Mouse (Mus musculus) frontal cortex, postnatal 25 days (tissue): ENCODE measurements around the gene Cdk5rap2.
A peak's percentile ranks its signal among the peaks of the same experiment; 100 is the strongest.

Experiments used
- DNase-seq, 2 experiments: peaks; one replicate each; pipeline ENCODE4 v3.0.0; 2022; ENCODE audit warnings: low spot score in 2 of 2

Cdk5rap2 gene

GRCm38 (mm10) chr4:70409994-70410721, at the start of gene Cdk5rap2:
TSS of gene Cdk5rap2 (minus strand) at chr4:70410443.
- DNase-seq = peak; percentile 92 to 95

- DNase-seq = no peak
These were observed 41.9 kb upstream of the Cdk5rap2 start for GRCm38 (mm10) chr4:70452161-70452560.

DNA sequence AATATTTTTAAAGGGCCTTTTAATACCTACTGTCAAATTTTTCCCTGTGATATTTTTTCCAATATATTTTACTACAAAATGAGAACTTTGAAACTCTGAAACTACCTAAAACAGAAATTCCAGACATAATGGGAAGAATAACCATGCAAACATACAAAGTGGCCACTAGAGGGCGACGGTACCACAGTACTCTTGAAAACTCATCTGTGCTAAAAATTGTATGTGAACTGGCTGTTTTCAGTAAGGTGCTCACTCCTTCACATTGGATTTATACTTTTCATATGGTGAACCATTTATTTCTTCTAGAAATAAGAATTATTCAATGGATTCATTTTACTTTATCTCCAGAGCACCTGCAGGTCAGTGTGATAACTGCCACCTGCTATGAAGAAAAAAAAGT, 41.5 kb upstream of the Cdk5rap2 start:
- DNase-seq = no peak

DNA sequence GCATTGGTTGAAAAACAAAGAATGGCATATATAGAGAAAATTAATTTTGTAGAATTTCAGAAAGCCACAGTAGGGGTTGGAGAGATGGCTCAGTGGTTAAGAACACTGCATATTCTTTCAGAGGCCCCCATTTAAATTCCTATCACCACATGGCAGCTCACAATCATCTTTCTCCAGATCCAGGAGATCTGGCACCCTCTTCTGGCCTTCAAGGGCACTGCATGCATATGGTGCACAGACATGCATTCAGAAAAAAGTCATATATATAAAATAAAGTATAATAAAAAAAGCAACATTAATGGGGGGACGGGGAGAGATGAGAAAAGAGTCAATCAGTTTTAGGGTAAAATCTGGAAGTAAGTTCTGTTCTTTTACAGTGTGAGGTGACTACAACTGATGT, 39.4 kb upstream of the Cdk5rap2 start:
- no peak for DNase-seq

- DNase-seq = no peak
These were observed 36.5 kb upstream of the Cdk5rap2 start for GRCm38 (mm10) chr4:70446774-70447173.

DNA sequence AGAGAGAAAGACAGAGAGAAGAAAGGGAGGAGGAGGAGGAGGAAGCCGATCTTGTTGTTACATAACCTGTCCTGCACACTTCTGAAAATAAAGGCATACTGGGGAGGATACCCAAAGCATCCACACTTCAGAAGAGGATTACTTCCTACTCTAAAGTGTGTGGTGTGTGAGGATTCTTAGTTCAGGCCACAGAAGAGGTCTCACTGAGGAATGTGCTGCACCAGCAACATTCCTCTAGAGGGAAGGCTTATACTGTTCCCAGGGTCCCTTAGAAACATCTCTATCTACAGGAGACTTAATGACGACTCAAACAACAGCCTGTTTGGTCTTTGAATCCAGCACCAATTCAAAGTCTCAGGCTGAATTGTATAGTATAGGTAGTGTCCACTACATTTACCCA, 10.0 kb upstream of the Cdk5rap2 start:
- no peak for DNase-seq

DNA sequence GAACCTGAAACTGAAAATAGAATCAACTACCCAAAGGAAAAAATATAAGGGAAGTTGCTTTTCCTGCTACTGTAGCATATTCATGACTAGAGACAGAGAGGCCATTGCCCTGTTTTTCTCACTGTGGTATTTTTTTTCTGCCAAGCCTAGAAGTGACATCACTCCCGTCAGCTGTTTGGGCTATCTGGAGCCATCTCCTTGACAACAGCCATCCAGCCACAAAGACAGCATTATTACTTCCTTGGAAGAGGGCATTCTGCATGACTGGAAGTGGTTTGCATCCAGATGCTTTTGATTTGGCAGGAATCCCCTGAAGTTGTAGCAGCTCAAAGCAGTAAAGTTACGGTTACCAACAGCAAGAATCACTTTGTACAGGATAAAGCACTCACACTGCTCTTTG, 1.9 kb upstream of the Cdk5rap2 start:
- peak in 1 of 2 experiments; percentile 9 for DNase-seq

DNA sequence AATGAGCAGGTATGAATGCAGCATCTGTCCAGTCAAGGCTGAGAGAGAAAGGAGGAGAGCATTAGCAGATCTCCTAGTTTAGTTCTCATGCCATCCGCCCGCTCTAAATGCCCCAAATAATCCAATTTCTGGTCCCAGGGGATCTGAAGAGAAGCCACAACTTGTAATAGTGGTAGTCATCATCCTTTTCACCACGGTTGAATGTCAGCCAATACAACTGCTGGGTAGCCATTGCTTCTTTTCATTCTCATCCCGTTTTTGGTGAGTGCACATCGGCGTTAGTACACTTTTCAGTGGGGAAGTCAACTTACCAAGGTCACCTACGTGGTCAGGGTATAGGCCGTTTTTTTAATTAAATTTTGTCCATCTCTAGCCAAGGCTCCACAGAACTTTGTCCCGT, 787 bp downstream of the Cdk5rap2 start:
- no peak for DNase-seq

DNA sequence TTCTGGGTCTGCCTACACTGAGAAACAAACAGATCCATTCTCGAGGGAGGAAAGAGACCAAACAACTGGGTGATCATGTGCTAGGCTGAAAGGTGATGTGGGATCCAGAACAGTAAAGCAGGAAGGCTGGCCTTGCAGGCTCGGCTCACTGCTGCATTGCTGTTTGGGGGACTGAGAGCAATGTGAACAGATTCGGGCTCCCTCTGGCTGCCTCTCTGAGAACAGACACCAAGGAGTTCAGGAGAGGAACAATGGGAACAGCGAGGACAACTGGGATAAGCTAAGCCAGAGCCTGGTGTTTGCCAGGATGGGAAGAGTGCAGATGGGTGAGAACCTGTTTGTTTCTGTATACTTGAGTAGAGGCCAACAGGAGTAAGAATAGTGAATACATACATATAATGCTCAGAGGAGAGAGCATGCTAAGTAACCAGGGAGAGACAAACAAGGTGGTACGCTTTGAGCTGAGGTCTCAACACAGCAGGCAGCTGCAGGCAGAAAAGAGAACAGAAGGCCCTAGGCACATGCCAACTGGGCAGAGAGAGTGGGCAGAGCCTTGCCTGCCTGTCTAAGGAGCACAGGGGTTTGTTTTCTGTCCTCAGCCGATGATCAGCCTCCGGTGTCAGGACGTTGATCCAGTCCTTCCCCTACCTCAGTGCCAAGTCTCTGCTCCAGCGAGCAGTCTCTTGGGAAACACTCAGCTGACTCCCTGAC, 8.0 kb downstream of the Cdk5rap2 start:
- peak; percentile 36 to 54 for DNase-seq

DNA sequence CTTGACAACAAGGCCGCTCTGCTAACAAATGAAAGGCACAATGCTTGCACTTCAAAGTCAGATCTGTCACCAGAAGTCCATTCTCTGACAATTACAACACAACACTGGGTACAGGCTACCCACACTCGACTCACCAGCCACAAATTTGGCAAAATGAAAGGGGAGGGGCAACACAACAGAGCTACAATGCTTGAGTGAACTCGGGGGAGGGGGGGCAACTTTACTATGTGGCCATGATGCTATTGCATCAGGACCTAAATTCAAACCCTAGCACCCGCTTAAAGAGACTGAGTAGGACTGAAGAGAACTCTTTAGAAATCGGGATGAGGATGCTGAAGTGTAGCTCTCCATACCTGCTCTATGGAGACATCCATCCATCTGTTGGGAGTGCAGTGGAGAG, 10.8 kb downstream of the Cdk5rap2 start:
- DNase-seq = no peak

GRCm38 (mm10) chr4:70399074-70399473, 11.2 kb downstream of the Cdk5rap2 start:
- no peak for DNase-seq

GRCm38 (mm10) chr4:70398088-70398487, 12.2 kb downstream of the Cdk5rap2 start:
- DNase-seq = no peak

DNA sequence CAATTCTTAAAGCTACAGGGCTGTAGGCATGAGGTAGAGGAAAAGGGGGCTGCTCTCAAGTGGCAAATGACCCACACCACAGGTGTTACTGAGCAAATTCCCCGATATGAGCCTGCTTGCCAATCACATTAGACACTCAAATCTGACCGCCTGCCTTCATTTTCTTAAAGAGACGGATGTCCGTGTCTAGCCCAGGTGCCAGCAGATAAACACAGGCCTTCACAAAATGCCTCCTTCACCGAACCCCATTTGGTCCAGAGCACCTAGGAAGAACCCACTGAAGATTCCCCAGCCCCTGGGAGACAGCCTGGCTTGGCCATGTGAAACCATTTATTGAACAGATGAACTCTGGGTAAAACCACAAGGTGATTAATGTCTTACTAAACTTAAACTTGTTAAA, 13.5 kb downstream of the Cdk5rap2 start:
- DNase-seq = no peak

- no peak for DNase-seq
These were observed 15.5 kb downstream of the Cdk5rap2 start for GRCm38 (mm10) chr4:70394736-70395135.

- no peak for DNase-seq
These were observed 18.4 kb downstream of the Cdk5rap2 start for GRCm38 (mm10) chr4:70391760-70392372.

- no peak for DNase-seq
These were observed 19.2 kb downstream of the Cdk5rap2 start for GRCm38 (mm10) chr4:70391073-70391472.

- DNase-seq = no peak
These were observed 24.0 kb downstream of the Cdk5rap2 start for GRCm38 (mm10) chr4:70386206-70386605.

- DNase-seq = no peak
These were observed 32.9 kb downstream of the Cdk5rap2 start for GRCm38 (mm10) chr4:70377359-70377758.

DNA sequence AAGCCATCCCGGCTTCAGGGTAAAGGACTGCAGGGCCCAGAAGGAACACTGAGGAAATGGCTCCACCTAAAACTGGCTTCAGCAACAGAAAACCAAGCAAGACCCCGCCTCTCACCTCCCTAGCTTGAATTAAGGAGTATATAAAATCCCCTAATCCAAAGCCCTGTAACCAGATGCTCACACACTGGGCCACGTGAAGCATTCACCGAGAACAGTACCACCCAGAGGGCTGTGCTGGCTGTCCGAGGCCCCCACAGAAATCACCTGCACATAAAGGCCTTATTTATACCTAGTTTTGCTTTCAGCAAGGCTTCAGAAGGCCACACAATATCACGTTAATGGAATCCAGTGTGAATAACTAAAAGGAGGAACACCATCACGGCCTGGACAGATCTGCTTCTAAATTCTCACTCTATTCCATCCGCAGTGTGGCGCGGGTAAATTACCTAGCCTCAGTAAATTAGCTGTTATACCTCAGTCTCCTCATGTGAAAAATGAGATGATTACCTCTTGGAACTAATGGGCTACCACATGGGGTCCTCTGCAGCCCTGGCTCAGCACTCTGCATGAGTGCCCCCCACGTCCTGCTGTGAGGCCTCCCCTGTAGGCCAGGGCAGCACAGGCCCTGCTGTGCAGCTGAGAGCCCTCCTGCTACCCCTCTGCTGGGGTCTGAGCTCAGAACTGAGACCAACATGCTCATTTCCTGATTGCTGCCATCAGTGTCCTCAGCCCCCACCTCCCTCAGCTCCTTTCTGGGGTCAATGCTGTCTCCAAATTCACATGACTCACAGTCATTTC, 45.0 kb downstream of the Cdk5rap2 start:
- DNase-seq = no peak

- DNase-seq = no peak
These were observed 48.9 kb downstream of the Cdk5rap2 start for GRCm38 (mm10) chr4:70361366-70361765.

DNA sequence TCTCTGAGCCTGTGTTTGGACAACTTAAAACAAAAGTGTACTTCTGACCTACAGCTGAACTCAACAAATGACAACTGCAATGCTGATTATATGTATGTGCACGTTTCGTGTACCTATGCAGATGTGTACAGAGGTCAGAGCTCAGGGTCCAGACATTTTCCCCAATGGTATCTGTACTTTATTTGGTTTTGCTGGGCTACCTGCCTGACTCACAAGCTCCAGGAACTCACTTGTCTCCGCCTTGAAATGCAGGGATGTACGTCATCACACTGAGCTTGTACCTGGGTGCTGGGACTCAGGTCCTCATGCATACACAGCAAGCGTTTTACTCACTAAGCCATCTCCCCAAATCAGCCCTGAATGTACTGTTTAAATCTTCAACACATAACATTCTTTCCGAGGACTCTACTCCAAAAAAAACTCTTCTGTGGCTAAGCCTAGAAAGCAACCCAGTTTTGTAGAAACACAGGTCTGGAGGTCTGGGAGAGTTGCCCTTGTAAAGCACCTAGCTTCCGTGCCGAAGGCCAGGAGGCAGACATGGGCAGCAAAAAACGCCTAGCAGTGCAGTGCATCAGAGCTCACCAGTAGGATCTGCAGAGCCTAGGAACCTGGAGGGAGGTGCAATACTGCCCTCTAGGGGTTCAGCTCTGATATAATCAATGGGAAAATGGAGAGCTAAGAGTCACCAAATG, 54.4 kb downstream of the Cdk5rap2 start:
- peak; percentile 26 to 42 for DNase-seq
